Mouse (Mus musculus): Measurements from ENCODE around the gene Mamdc2. TPM values are rescaled to one million over a fixed set of nuclear protein-coding genes. Genes with fewer than 3 reads are reported as not detected.

Gene Mamdc2
- polyA plus RNA-seq, 1 experiment from 2014 or later = 1.5 TPM

GRCm38 (mm10) chr19:23417668-23418067 is 30.6 kb downstream of the Mamdc2 start:
- Histone ChIP-seq H3K4me3 (no peak overlapping the region), H3K9ac (no peak overlapping the region), H3K27ac (ENCODE audit: poor library complexity, severe bottlenecking) (no peak overlapping the region), H3K4me1 (replicated peaks) (peaks cover 3% of the 10 kb centered on the region; the same call in 1 of the 2 replicates), H3K36me3 (no peaks in the 10 kb centered on the region), H3K9me3 (replicated peaks) (no peaks in the 10 kb centered on the region), H3K4me2 (no peak overlapping the region), H3K27me3 (replicated peaks) (no peaks in the 10 kb centered on the region)
- no peak for ATAC-seq (ENCODE audit: insufficient number of reproducible peaks, low FRiP score)
- 90% methylated on average over 1 of the region's 1 CpGs for WGBS

- ATAC-seq (ENCODE audit: insufficient number of reproducible peaks, low FRiP score) = no peak
- Histone ChIP-seq H3K36me3 (no peaks in the 10 kb centered on the region), H3K4me3 (no peak overlapping the region), H3K27me3 (replicated peaks) (no peaks in the 10 kb centered on the region), H3K9ac (no peak overlapping the region), H3K4me1 (replicated peaks) (no peaks in the 10 kb centered on the region), H3K9me3 (replicated peaks) (no peaks in the 10 kb centered on the region), H3K27ac (ENCODE audit: poor library complexity, severe bottlenecking) (no peak overlapping the region), H3K4me2 (no peak overlapping the region)
- WGBS = 83% methylated on average over 5 of the region's 5 CpGs
Measured at GRCm38 (mm10) chr19:23410800-23411199, 37.4 kb downstream of the Mamdc2 start.

GRCm38 (mm10) chr19:23410328-23410727 is 37.9 kb downstream of the Mamdc2 start:
- no peaks in the 10 kb centered on the region for H3K27me3 ChIP-seq (replicated peaks)
- H3K4me1 ChIP-seq (replicated peaks) = no peaks in the 10 kb centered on the region
- no peaks in the 10 kb centered on the region for H3K36me3 ChIP-seq
- H3K4me2 ChIP-seq = no peak overlapping the region
- H3K4me3 ChIP-seq = no peak overlapping the region
- H3K27ac ChIP-seq (ENCODE audit: poor library complexity, severe bottlenecking) = no peak overlapping the region
- no peak overlapping the region for H3K9ac ChIP-seq
- no peaks in the 10 kb centered on the region for H3K9me3 ChIP-seq (replicated peaks)
- ATAC-seq (ENCODE audit: insufficient number of reproducible peaks, low FRiP score) = no peak
- WGBS = 89% methylated on average over 4 of the region's 4 CpGs

- no peak overlapping the region for H3K4me2 ChIP-seq
- WGBS = 70% methylated on average over 12 of the region's 12 CpGs
- H3K27me3 ChIP-seq (replicated peaks) = no peaks in the 10 kb centered on the region
- H3K4me3 ChIP-seq = no peak overlapping the region
- H3K27ac ChIP-seq (ENCODE audit: poor library complexity, severe bottlenecking) = no peak overlapping the region
- H3K36me3 ChIP-seq = no peaks in the 10 kb centered on the region
- no peak overlapping the region for H3K9ac ChIP-seq
- ATAC-seq (ENCODE audit: insufficient number of reproducible peaks, low FRiP score) = no peak
- H3K9me3 ChIP-seq (replicated peaks) = no peaks in the 10 kb centered on the region
- H3K4me1 ChIP-seq (replicated peaks) = no peaks in the 10 kb centered on the region
Measured at GRCm38 (mm10) chr19:23401469-23402135, 46.6 kb downstream of the Mamdc2 start.

GRCm38 (mm10) chr19:23400485-23400884 is 47.8 kb downstream of the Mamdc2 start:
- Histone ChIP-seq H3K4me1 (replicated peaks) (no peaks in the 10 kb centered on the region), H3K9ac (no peak overlapping the region), H3K36me3 (no peaks in the 10 kb centered on the region), H3K4me2 (no peak overlapping the region), H3K9me3 (replicated peaks) (no peaks in the 10 kb centered on the region), H3K4me3 (no peak overlapping the region), H3K27me3 (replicated peaks) (no peaks in the 10 kb centered on the region), H3K27ac (ENCODE audit: poor library complexity, severe bottlenecking) (no peak overlapping the region)
- WGBS = 60% methylated on average over 5 of the region's 5 CpGs
- no peak for ATAC-seq (ENCODE audit: insufficient number of reproducible peaks, low FRiP score)

GRCm38 (mm10) chr19:23395956-23396355 is 52.3 kb downstream of the Mamdc2 start:
- no peak overlapping the region for H3K9ac ChIP-seq
- 57% methylated on average over 2 of the region's 2 CpGs for WGBS
- ATAC-seq (ENCODE audit: insufficient number of reproducible peaks, low FRiP score) = no peak
- H3K4me3 ChIP-seq = no peak overlapping the region
- H3K27ac ChIP-seq (ENCODE audit: poor library complexity, severe bottlenecking) = no peak overlapping the region
- H3K27me3 ChIP-seq (replicated peaks) = no peaks in the 10 kb centered on the region
- H3K4me2 ChIP-seq = no peak overlapping the region
- no peaks in the 10 kb centered on the region for H3K4me1 ChIP-seq (replicated peaks)
- H3K36me3 ChIP-seq = no peaks in the 10 kb centered on the region
- H3K9me3 ChIP-seq (replicated peaks) = no peaks in the 10 kb centered on the region

- 54% methylated on average over 1 of the region's 1 CpGs for WGBS
- no peaks in the 10 kb centered on the region for H3K4me1 ChIP-seq (replicated peaks)
- no peak overlapping the region for H3K27ac ChIP-seq (ENCODE audit: poor library complexity, severe bottlenecking)
- no peaks in the 10 kb centered on the region for H3K36me3 ChIP-seq
- no peak for ATAC-seq (ENCODE audit: insufficient number of reproducible peaks, low FRiP score)
- no peak overlapping the region for H3K4me3 ChIP-seq
- no peak overlapping the region for H3K9ac ChIP-seq
- H3K9me3 ChIP-seq (replicated peaks) = no peaks in the 10 kb centered on the region
- H3K4me2 ChIP-seq = no peak overlapping the region
- no peaks in the 10 kb centered on the region for H3K27me3 ChIP-seq (replicated peaks)
Measured at GRCm38 (mm10) chr19:23394597-23394996, 53.6 kb downstream of the Mamdc2 start.

GRCm38 (mm10) chr19:23388862-23389272 is 59.4 kb downstream of the Mamdc2 start:
- WGBS = 83% methylated on average over 4 of the region's 4 CpGs
- Histone ChIP-seq H3K4me1 (replicated peaks) (peaks cover 8% of the 10 kb centered on the region; the same call in 1 of the 2 replicates), H3K27me3 (replicated peaks) (no peaks in the 10 kb centered on the region), H3K36me3 (no peaks in the 10 kb centered on the region), H3K4me2 (no peak overlapping the region), H3K9ac (no peak overlapping the region), H3K27ac (ENCODE audit: poor library complexity, severe bottlenecking) (no peak overlapping the region), H3K4me3 (no peak overlapping the region), H3K9me3 (replicated peaks) (no peaks in the 10 kb centered on the region)
- no peak for ATAC-seq (ENCODE audit: insufficient number of reproducible peaks, low FRiP score)

- Histone ChIP-seq H3K27ac (ENCODE audit: poor library complexity, severe bottlenecking) (no peak overlapping the region), H3K4me2 (no peak overlapping the region), H3K9ac (no peak overlapping the region), H3K9me3 (replicated peaks) (no peaks in the 10 kb centered on the region), H3K4me1 (replicated peaks) (peaks cover 8% of the 10 kb centered on the region; the same call in 1 of the 2 replicates), H3K4me3 (no peak overlapping the region), H3K36me3 (no peaks in the 10 kb centered on the region), H3K27me3 (replicated peaks) (no peaks in the 10 kb centered on the region)
- peak; percentile 42; the same call in 1 of the 2 replicates for ATAC-seq (ENCODE audit: insufficient number of reproducible peaks, low FRiP score)
- WGBS = 24% methylated on average over 7 of the region's 7 CpGs
Measured at GRCm38 (mm10) chr19:23388083-23388861, 60.0 kb downstream of the Mamdc2 start.

- H3K27me3 ChIP-seq (replicated peaks) = peaks cover 2% of the 10 kb centered on the region; the same call in 1 of the 2 replicates
- H3K4me1 ChIP-seq (replicated peaks) = no peaks in the 10 kb centered on the region
- no peak overlapping the region for H3K4me2 ChIP-seq
- no peak overlapping the region for H3K4me3 ChIP-seq
- H3K27ac ChIP-seq (ENCODE audit: poor library complexity, severe bottlenecking) = no peak overlapping the region
- no peaks in the 10 kb centered on the region for H3K9me3 ChIP-seq (replicated peaks)
- no peak overlapping the region for H3K9ac ChIP-seq
- 83% methylated on average over 2 of the region's 2 CpGs for WGBS
- H3K36me3 ChIP-seq = no peaks in the 10 kb centered on the region
- no peak for ATAC-seq (ENCODE audit: insufficient number of reproducible peaks, low FRiP score)
Measured at GRCm38 (mm10) chr19:23382396-23382795, 65.8 kb downstream of the Mamdc2 start.

- ATAC-seq (ENCODE audit: insufficient number of reproducible peaks, low FRiP score) = no peak
- Histone ChIP-seq H3K27me3 (replicated peaks) (peaks cover 6% of the 10 kb centered on the region; the same call in 1 of the 2 replicates), H3K9me3 (replicated peaks) (no peaks in the 10 kb centered on the region), H3K4me3 (no peak overlapping the region), H3K4me2 (no peak overlapping the region), H3K4me1 (replicated peaks) (no peaks in the 10 kb centered on the region), H3K27ac (ENCODE audit: poor library complexity, severe bottlenecking) (no peak overlapping the region), H3K9ac (no peak overlapping the region), H3K36me3 (no peaks in the 10 kb centered on the region)
- WGBS = 89% methylated on average over 4 of the region's 4 CpGs
Measured at GRCm38 (mm10) chr19:23380968-23381367, 67.3 kb downstream of the Mamdc2 start.
